9 mouse cellular contexts compared by ENCODE assay signal in genomic region chr8:92850239-92850638, GRCm38 (mm10). TPM values are rescaled to one million over a fixed set of nuclear protein-coding genes. Genes with fewer than 3 reads are reported as not detected.
A peak's percentile ranks its signal among the peaks of the same experiment; 100 is the strongest.
DNase-seq lines count a peak whose midpoint lies in the region; ATAC-seq and TF ChIP-seq lines count a peak whose summit lies in the region.
"Had no signal": no experiment of that assay in that cellular context is flagged by ENCODE, and none has a peak within 500 bp of the region (broad histone marks: within the 10 kb centered on the region; RNA-seq: fewer than 3 reads in every experiment).

No protein-coding gene starts in this region.

- WGBS in hindbrain, embryonic 13.5 days, result 58% methylated on average over 4 of the region's 4 CpGs
- WGBS in midbrain, embryonic 15.5 days, result 70% methylated on average over 4 of the region's 4 CpGs

- H3K27ac ChIP-seq in hindbrain, embryonic 13.5 days, result peak overlapping the region; percentile 62
- no peak overlapping the region for H3K27ac ChIP-seq in midbrain, embryonic 15.5 days

- TF ChIP-seq POLR2A in brain, embryonic 14.5 days (IDR thresholded peaks at IDR 0.05; ENCODE audit: borderline replicate concordance, extremely low read depth, insufficient read depth, insufficient read length, poor library complexity, severe bottlenecking), result no peak

- no peaks in the 10 kb centered on the region for H3K36me3 ChIP-seq in hindbrain, embryonic 13.5 days
- no peaks in the 10 kb centered on the region for H3K36me3 ChIP-seq in midbrain, embryonic 15.5 days (replicated peaks)

- peaks cover 49% of the 10 kb centered on the region for H3K4me1 ChIP-seq in hindbrain, embryonic 13.5 days (replicated peaks)
- H3K4me1 ChIP-seq in midbrain, embryonic 15.5 days, result peaks cover 3% of the 10 kb centered on the region; the same call in 1 of the 2 replicates

- ATAC-seq in hindbrain, embryonic 13.5 days (ENCODE audit: low FRiP score), result peak; percentile 59; the same call in 1 of the 2 replicates
- peak; percentile 61 for ATAC-seq in midbrain, embryonic 15.5 days (replicated peaks)
- ATAC-seq in inflammation-experienced regulatory T-cells, adult 6 months, result no peak
- ATAC-seq: Patski had no signal

- H3K9me3 ChIP-seq in hindbrain, embryonic 13.5 days, result no peaks in the 10 kb centered on the region
- H3K9me3 ChIP-seq in midbrain, embryonic 15.5 days, result no peaks in the 10 kb centered on the region

- H3K9ac ChIP-seq in hindbrain, embryonic 13.5 days, result no peak overlapping the region
- no peak overlapping the region for H3K9ac ChIP-seq in midbrain, embryonic 15.5 days

- no peak overlapping the region for H3K4me2 ChIP-seq in hindbrain, embryonic 13.5 days
- H3K4me2 ChIP-seq in midbrain, embryonic 15.5 days, result no peak overlapping the region

- no peak overlapping the region for H3K4me3 ChIP-seq in hindbrain, embryonic 13.5 days
- H3K4me3 ChIP-seq in midbrain, embryonic 15.5 days, result no peak overlapping the region

- peaks cover 18% of the 10 kb centered on the region; the same call in 1 of the 2 replicates for H3K27me3 ChIP-seq in hindbrain, embryonic 13.5 days
- H3K27me3 ChIP-seq in midbrain, embryonic 15.5 days (replicated peaks), result peaks cover 4% of the 10 kb centered on the region; the same call in 1 of the 2 replicates
- H3K27me3 ChIP-seq: Patski had no signal

- peak; percentile 97 for DNase-seq in Muller cell, postnatal 12 days (ENCODE audit: inconsistent ontology term)
- peak; percentile 82 for DNase-seq in brain, embryonic 14.5 days (ENCODE audit: low read depth)
- DNase-seq in frontal cortex, adult 2 months (ENCODE audit: extremely low spot score in 1 of 2, low spot score in 1 of 2), result peak; percentile 71 to 84
- peak; percentile 78 to 92 for DNase-seq in layer of hippocampus, postnatal 14 days (ENCODE audit: low spot score in 2 of 2)
- peak; percentile 56 for DNase-seq in urinary bladder, adult 2 months (ENCODE audit: low spot score)

- TF ChIP-seq CTCF in brain, embryonic 14.5 days (IDR thresholded peaks at IDR 0.05; ENCODE audit: borderline replicate concordance, extremely low read depth, insufficient read depth, insufficient read length), result no peak

RNA-seq across cellular contexts. Expression of gene Lpcat2, which starts 4.9 kb away (rescaled TPM):
- polyA plus RNA-seq in brain, embryonic 14.5 days (2012; rRNA removed), result 6.7 and 7.0 TPM in 2 replicates
- 12.6 and 17.2 TPM in 2 replicates for polyA plus RNA-seq in frontal cortex, adult 2 months (2012; rRNA removed)
- polyA plus RNA-seq in hindbrain, embryonic 13.5 days (2015; fragmentation: Nextera tagmentation; extraction: Ambion mirVana), result 7.5 and 11.3 TPM in 2 replicates
- total RNA-seq in layer of hippocampus, postnatal 14 days (2021), result 10 to 100 TPM in 1 of 2 experiments, 1 to 10 TPM in 1; 8.6 to 12.2 TPM
- 7.3 and 8.9 TPM in 2 replicates for polyA plus RNA-seq in midbrain, embryonic 15.5 days (2015; fragmentation: Nextera tagmentation; extraction: Ambion mirVana)
- polyA plus RNA-seq in urinary bladder, adult 2 months (2012; rRNA removed), result 7.0 and 8.4 TPM in 2 replicates
- under 1 TPM in 2 of 3 experiments, not detected in 1; 0.21 to 0.26 TPM for polyA plus RNA-seq in inflammation-experienced regulatory T-cells, adult 6 months (2017; shearing (Covaris generic))

RNA-seq across cellular contexts. Expression of gene Mmp2, which starts 23.1 kb away (rescaled TPM):
- 22.0 and 29.7 TPM in 2 replicates for polyA plus RNA-seq in brain, embryonic 14.5 days (2012; rRNA removed)
- 2.4 and 2.8 TPM in 2 replicates for polyA plus RNA-seq in frontal cortex, adult 2 months (2012; rRNA removed)
- 30.9 and 34.4 TPM in 2 replicates for polyA plus RNA-seq in hindbrain, embryonic 13.5 days (2015; fragmentation: Nextera tagmentation; extraction: Ambion mirVana)
- total RNA-seq in layer of hippocampus, postnatal 14 days (2021), result 10 to 100 TPM in 1 of 2 experiments, 1 to 10 TPM in 1; 8.6 to 13.9 TPM
- polyA plus RNA-seq in midbrain, embryonic 15.5 days (2015; fragmentation: Nextera tagmentation; extraction: Ambion mirVana), result 22.3 and 22.7 TPM in 2 replicates
- 311 and 318 TPM in 2 replicates for polyA plus RNA-seq in urinary bladder, adult 2 months (2012; rRNA removed)
- not detected for polyA plus RNA-seq in inflammation-experienced regulatory T-cells, adult 6 months (2017; shearing (Covaris generic))

RNA-seq across cellular contexts. Expression of gene Capns2, which starts 51.0 kb away (rescaled TPM):
- polyA plus RNA-seq in brain, embryonic 14.5 days (2012; rRNA removed), result 1.2 and 2.6 TPM in 2 replicates
- polyA plus RNA-seq in frontal cortex, adult 2 months (2012; rRNA removed), result 0.64 and 0.76 TPM in 2 replicates
- 0.26 and 0.27 TPM in 2 replicates for polyA plus RNA-seq in hindbrain, embryonic 13.5 days (2015; fragmentation: Nextera tagmentation; extraction: Ambion mirVana)
- total RNA-seq in layer of hippocampus, postnatal 14 days (2021), result 1 to 10 TPM; 1.1 to 1.4 TPM
- 0.23 and 0.45 TPM in 2 replicates for polyA plus RNA-seq in midbrain, embryonic 15.5 days (2015; fragmentation: Nextera tagmentation; extraction: Ambion mirVana)
- polyA plus RNA-seq in urinary bladder, adult 2 months (2012; rRNA removed), result 1.1 and 1.5 TPM in 2 replicates
- not detected for polyA plus RNA-seq in inflammation-experienced regulatory T-cells, adult 6 months (2017; shearing (Covaris generic))
